Mouse (Mus musculus): ENCODE measurements around the gene Rims4.

Rims4 gene

DNA sequence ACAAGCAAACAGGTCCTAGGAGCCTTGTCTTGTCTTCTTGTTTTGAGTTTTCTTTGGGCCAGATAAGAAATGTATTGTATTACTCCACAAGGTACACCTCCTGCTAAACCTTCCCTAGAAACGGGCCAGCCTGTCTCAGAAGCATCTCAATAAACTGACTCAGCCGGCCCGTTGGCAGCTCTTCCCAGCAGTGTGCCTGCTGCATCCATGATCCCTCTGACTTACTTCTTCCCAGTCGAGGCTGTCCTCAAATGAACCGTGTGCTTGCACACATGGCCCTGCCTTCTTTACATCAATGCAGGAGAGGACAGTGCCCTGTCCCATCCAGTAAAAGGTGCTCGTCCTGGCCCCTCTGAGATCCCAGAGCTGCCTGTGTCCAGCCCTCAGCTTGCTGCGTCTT is 8.9 kb downstream of the Rims4 start:
- DNase-seq (ENCODE audit: low spot score), result no peak

DNA sequence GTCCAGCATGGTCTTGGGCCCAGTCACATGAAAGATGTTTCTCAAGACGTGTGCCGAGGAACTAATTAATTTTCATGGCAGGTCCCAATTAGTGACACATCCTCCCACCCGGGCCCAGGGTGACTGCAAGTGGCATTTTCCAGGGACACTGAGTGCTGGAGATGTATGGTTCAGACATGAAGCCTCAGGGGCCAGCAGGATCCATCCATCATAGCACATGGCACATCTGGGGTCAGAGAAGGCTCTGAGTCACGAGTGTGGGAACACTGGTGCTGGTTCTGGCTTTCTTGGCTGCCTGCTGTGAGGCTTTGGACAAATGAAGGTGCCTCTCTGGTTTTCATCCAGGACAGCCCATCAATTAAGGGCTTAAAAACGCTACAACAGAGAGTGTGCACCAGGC is 11.4 kb downstream of the Rims4 start:
- no peak for DNase-seq (ENCODE audit: low spot score)

DNA sequence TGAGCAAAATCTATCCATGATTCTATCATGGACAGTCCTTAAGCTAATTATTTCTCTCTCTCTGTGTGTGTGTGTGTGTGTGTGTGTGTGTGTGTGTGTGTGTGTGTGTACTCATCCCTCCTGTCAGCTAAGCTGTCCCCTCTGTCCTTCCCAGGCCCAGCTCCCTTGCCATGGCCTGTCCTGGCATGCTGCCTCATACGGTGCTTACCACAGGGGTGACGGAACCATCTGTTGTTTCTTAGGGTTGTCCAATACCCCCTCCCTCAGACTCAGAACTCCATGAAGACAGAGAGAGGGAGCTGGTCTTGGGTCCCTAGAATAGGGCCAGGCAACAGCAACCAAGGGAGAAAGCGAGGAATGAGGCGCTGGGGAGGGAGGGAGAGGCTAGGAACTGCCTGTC is 14.2 kb downstream of the Rims4 start:
- no peak for DNase-seq (ENCODE audit: low spot score)

DNA sequence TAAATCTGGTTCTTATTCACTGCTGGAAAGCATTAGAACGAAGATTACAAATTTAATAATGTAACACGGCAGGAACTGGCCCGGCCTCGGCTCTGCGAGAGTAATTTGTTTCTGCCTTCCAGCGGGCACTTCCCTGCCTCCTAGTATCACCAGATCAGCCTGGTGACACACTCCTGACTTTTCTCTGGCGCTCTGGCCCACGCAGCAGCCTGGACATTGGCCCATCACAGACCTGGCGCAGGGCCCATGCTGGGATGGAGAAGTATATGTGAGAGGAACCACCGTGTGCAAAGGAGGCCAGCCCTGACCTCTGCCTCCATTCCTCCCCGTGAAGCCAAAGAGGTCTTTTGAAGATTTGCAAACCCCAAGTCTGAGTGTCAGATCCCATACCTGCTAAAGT is 15.0 kb downstream of the Rims4 start:
- DNase-seq (ENCODE audit: low spot score), result no peak

DNA sequence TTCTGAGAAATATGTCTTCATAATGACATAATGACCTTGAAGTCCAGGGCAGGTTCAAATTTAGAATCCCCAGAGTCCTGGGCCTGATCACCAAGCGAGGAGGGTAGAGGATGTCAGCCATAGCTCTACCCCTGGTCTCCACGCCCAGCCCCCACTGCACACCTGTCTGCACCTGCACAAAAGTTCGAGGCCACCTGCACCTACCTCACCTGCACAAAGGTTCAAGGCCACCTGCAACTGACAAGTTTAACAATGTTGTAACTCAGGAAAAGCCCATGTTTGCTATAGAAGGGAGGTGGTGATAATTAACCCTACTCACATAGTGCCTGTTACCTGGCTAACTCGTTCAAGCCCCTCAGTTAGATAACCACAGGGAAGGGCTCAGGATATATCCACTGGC is 16.0 kb downstream of the Rims4 start:
- DNase-seq (ENCODE audit: low spot score), result no peak

DNA sequence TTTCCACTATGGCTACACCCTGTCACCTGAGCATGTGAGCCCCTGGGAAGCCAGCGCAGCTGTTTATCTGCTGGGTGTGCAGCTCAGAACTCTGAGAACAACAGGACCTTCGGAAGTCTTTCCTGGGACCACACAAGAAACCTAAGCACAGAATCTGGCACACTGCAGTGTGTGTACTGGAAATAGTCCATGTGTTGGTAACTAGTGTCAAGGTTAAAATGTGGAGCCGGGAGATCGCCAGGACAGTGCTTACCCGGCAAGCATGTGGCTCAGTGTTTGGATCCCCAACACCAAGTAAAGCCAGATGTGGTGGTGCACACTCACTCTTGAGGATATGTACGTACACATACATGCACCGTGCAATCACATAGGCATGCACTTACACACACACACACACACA is 17.4 kb downstream of the Rims4 start:
- no peak for DNase-seq (ENCODE audit: low spot score)

DNA sequence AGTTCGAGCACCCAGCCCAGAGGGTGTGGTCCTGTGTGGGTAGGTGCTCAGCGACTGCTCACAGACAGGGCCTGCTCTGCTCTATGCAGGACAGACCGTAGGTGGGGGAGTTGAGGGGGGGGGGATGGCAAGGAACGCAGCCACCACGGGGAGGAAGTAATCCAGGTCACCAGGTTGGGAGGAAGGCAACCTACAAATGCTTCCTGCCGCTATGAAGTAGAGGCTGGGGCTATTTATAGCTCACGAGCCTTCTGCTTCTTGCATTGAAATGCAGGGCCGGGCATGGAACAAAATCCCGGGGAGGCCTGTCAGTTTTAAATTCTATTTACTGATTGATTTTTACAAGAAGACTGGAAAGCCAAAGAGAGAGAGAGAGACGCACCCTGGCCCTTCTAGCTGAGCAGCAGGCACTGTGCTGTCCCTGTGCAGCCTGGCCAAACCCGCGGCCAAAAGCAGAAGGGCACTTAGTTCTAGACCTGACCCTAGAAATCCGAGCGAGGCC is 18.5 kb downstream of the Rims4 start:
- DNase-seq (ENCODE audit: low spot score), result no peak

DNA sequence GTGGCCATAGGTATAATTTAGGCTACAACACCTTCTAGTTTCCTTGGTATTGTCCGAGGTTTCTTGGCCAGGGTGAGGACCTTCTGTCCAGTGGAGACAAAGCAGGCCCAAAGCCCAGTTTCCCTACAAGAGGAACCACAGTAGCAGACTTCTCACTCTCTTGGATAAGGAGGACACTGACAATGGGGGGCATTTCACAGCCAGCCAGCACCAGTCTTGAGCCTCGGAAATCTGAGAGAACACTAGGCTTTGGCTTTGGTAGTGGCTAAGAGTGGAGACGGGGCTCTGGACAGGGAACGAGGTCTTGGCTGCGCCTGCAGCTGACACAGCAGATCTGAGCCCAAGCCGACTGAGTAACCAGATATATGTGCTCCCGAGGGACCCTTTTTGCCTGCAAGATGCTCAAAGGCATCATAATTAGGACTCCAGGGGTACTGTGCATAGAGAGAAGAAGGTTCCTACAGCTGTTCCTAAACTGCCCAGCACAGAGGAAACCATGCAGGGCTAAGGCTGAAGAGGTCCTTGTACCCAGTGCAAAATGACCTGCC is 20.4 kb downstream of the Rims4 start:
- DNase-seq (ENCODE audit: low spot score), result no peak

DNA sequence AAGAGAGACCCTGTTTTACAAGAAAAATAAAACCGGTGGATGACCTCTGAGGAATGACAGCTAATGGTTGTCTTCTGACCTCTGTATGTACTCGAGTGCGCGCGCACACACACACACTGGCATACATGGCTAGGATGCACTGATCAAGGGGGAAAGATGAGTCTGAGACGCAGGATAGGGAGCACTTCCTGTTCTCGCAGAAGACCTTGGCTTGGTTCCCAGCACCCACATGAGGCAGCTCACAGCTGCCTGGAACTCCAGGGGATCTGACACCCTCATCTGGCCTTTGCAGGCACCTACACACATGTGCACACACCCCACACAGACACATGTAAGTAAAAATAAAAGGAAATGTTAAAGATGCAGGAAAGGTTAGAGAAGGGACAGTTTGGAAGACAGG is 21.5 kb downstream of the Rims4 start:
- no peak for DNase-seq (ENCODE audit: low spot score)

DNA sequence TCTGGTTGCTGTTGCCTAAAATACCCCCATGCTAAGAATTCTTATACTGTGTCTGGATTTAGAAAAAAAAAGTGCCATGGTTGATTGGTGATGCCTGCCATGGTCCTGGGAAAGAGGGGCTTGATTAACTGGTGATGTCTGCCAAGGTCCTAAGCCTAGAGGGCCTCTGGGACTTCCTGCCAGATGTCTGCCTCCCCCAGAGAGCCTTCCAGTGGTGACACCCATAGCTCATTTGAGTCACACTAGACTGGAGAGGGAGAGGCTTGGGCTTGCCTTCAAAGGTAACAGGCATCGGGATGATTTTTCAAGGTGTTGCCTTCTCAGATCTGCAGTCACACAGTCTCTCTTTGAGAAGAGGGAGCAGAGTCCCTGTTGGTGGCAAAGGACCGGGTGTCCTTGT is 23.3 kb downstream of the Rims4 start:
- DNase-seq (ENCODE audit: low spot score), result no peak

DNA sequence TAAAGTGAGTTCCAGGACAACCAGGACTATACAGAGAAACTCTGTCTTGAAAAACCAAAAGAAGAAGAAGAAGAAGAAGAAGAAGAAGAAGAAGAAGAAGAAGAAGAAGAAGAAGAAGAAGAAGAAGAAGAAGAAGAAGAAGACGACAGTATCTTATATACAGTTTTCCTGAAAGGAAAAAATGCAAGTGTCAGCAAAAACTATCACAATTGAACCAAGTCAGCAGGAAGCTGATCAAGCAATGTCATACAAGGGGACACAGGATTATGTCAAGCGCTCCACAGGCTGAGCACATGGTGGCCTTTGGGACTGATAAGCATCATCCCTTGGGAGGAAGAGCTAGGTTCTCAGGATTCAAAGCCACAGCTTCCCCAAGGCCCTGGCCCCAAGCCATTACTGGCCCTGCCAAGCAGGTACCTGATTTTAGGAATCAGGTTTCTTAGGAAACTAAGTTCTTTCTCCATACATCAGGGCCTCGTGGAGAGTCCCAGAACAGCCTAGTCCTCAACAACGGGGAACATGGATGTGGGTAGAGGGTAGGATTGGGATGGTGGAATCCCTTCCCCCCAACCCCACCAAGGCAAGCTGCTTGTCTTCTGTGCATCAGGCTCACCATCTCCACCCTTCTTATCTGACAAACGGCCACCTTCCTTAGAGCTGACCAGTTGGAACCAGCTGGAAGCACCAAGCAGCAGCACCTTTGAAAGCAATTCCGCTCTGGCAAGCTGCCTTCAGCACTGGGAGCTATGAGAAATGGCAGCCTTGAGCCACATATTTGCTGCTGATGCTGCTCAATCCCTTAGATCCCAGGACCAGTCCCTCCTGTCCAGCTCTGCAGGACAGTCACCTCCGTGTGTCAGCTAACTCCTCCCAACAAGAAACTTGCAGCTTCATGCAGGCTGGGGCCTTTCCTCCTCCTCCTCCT is 24.8 kb downstream of the Rims4 start:
- DNase-seq (ENCODE audit: low spot score), result no peak

DNA sequence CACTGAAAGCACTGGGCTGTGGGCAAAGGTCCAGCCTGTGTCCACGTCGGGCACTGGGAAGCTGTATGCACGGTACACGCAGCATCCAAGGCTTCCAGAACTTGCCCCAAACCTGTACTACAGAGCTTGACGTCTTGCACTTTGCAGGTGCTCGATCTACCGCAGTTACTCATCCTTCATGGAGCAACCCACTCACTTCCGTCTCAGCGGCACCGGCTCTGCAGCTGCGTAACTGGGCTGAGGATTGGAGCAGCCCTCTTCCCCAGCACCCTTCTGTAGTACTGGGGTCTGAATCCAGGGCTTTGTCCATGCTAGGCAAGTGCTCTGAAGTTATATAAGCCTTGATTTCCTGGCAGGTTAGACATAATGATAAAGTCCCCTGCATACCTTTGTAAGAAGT is 27.2 kb downstream of the Rims4 start:
- no peak for DNase-seq (ENCODE audit: low spot score)

DNA sequence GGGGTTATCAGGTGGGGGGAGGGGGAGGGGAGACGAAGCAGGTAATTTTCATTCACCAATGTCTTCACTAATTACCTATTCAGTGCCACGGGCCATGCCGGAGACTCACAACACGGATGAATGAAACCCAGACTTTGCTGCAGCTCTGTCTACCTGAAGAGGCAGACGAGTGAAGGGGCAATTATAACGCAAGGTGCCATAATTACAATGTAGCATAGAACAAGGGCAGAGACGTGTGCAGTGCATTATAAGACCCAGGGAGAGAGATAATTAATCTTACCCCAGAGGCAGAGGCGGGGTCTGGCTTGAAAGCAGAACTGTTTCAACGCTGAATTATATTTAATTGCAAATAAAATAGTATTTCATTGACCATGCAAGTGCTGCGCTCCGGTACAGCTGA is 27.9 kb downstream of the Rims4 start:
- DNase-seq (ENCODE audit: low spot score), result no peak

DNA sequence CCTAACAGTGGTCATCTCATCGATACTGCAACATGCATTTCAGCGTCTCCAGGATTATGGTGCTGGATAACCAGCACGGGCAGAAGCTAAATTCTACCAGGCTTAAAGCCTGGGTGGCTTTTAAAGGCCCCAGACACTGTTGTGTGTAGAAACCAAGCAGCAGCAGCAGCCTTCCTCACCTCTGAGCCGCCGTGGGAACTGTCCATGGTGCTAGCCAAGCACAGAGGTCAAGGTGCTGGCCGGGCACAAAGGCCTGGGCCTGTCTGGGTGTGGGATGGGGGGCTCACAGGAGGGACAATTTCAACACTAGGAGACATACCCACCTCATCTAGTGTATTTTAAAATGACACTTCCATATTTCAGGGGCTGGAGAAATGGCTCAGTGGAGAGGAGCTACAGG is 29.1 kb downstream of the Rims4 start:
- DNase-seq (ENCODE audit: low spot score), result no peak

DNA sequence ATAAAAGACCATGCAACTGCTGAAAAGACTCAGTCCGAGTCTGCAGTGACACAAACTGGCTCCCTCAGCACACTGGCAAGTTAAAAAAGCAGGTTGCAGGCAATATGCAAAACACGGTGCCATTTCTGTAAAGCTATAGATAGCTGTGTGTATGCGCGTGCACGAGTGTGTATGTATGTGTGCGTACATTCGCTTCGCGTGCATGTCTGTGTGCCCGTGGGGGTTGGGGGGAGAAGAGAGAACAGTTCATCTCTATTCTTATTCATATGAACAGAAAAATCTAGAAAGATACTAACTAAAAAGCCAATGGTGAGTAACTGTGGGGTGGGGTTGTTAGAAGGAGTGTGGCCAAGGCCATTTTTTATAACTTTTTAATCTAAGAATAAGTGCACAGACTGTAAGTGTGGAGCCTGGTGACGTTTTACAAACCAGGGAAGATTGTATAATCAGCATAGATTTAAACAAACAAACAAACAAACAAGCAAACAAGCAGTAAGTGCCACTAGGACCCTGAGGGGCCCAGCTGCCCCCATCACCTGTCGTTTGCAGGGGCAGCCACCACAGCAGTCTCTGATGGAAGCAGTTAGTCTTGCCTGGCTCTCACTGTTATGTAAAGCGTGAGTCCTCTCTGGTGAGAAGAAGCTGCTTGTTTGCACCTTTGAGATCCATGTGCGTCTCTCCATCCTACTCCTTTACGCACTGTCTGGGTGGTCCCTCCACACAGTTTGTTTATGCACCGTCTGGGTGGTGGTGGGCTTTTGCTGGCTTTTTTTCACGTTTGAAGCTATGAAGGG is 35.4 kb downstream of the Rims4 start:
- no peak for DNase-seq (ENCODE audit: low spot score)

DNA sequence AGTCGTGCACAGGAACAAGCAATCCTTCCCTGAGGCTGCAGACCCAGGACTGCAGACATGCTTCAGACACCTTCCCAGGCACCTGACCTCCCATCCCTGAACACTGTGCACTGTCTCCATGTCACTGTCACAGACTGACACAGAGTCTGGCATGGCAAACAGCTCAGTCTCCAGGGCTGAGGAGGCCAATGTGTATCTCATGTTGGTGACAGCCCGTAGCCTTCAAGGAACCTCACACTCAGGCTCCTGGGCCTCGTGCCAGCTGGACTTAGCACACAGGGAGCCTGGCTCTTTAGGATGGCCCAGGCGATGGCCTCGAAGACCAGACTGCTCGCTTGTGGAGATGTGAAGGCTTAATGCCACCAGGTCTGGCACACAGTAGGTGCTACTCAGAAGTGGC is 37.6 kb downstream of the Rims4 start:
- no peak for DNase-seq (ENCODE audit: low spot score)

DNA sequence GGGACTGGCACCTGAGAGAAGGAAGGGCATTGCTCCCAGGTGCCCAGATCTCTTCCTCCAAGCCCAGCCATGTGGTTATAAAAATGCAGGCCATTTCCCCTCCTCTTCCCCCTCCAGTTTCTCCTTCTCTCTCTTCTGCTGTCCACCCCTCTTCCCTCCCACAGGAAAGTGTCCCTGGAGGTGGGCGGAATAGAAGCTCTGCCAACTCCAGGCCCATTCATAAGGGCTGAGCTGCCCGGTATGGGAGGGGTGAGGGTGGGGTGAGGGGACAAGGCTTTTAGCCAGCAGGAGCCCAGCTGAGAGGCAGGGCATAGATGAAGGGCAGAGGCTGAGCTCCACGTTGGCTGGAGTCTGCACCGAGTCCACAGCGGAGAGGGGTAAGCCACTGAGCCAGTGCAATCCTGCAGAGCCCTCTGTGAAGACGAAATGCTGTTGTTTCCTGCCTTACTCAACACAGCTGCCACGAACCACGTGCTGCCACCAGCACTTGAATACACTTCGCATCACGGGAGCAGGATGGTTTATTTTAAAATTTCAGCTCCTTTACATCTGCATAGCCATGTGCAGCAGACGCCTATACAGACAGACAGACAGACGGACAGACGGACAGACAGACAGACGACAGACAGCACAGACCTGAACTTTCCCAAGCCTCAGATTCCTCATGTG is 41.5 kb downstream of the Rims4 start:
- no peak for DNase-seq (ENCODE audit: low spot score)

DNA sequence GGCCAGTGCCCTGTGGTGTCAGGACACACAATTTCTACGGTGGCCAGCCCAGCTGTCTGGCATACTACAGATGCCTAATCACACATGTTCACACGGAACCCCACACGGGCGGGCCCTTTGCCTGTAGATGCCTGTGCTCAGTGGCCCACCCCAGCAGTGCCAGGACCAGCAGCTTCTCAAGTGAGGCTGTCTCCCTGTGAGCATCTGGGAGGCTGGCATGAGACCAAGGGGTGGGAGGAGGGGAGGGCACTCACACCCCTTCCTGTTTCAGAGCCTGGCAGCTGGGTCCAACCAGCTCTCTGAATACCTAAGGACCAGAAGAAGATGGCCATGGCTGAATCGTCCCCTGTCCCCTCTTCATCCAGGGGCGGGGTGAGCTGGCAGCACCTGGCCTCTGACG is 43.0 kb downstream of the Rims4 start:
- no peak for DNase-seq (ENCODE audit: low spot score)

DNA sequence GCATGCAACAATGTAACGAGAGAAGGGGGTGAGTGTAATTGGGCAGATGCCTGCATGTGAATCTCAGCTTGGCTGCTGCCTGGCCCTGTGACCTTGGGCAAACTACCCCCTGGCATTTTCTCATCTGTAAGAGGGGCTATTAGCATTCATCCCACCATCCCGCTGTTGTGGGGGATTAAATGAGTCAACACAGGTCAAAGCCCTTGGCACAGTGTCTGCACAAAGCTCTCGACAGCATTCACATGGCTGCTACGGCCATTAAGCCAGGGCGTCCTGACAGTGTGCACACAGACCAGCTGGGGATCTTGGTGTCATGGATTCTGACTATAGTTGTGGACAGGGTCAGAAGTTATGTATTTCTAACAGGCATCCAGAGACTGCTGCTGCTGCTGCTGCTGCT is 43.6 kb downstream of the Rims4 start:
- DNase-seq (ENCODE audit: low spot score), result no peak

DNA sequence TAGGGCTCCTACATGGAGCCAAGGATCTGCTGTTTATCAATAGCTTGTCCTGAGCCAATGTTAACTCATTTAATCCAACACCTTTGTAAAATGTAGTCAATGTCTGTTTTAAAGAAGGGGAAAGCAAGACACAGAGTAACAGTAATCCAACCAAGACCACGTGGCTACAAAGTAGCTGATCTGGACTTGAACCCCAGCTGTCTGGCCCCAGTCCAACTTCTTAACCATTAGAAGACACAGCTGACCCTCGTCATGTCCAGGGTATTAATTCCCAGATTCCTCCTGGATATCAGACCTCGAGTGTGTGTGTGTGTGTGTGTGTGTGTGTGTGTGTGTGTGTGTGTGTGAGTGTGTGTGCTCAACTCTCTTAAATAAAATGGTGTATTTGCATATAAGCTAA is 46.6 kb downstream of the Rims4 start:
- no peak for DNase-seq (ENCODE audit: low spot score)

DNA sequence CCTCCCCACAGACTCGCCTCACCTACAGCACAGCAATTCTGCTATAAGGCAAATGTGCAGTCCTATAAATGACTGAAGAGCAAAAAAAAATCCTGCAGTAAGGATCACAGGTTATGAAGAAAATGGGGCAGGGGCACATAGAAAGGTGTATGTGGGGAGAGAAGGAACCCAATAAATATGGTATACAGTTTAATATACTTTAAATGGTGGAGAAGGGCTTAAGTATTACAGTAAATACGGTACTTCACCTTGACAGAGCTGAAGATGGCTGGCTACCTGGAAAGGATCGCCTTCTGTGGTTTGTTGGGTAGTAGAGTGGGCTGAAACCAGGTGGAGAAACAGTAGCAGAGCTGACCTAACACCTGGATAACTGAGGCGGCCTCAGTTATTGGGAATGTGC is 47.2 kb downstream of the Rims4 start:
- no peak for DNase-seq (ENCODE audit: low spot score)

DNA sequence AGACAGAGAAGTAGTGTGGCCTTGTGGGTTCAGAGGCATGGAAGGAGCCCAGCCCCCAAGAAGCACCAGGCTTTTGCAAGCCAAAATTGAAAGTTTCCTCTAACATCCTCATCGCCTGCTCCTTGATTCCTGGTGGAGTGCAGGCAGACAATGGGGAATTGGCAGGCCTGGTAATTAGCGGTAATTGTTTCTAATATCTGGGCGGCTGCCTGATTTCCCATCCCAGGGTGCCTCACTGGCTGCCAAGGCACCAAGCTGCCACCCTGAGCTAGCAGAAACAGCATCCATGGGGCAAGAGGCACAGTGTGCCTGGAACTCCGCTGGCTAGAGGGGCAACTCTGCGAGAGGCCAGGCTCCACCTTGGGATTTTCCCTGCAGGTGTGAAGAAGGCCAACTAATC is 48.7 kb downstream of the Rims4 start:
- DNase-seq (ENCODE audit: low spot score), result no peak

Measured in spleen, adult 12 weeks (tissue).